Mouse (Mus musculus) MEL (cell line): ENCODE measurements around the gene Arih2. TPM values are rescaled to one million over a fixed set of nuclear protein-coding genes. Genes with fewer than 3 reads are reported as not detected.

Source experiments
- DNase-seq: peaks from one replicate; pipeline ENCODE4 v3.0.0; 2011; ENCODE audit warnings: low read depth, low spot score
- H3K27ac ChIP-seq: 2 replicates; pipeline ENCODE4 v1.5.1; 2012; ENCODE audit warnings: low read depth, mild to moderate bottlenecking, control low read depth, low read length, moderate library complexity; ENCODE audit not compliant: control insufficient read depth
- H3K27me3 ChIP-seq, 2 experiments: fragments of 150-350 bp in 1 of 2; sonication (generic) in 1 of 2; 2 replicates each; pipeline ENCODE4 v1.6.1; 2012; ENCODE audit warnings: low read length in 2 of 2, mild to moderate bottlenecking in 2 of 2, improper control_type of control experiment in 1 of 2, moderate library complexity in 1 of 2; ENCODE audit not compliant: insufficient read depth in 2 of 2, control insufficient read depth in 1 of 2
- H3K36me3 ChIP-seq, 2 experiments: 2 replicates each; pipeline ENCODE4 v1.6.1; 2012 to 2014; ENCODE audit warnings: low read length in 2 of 2, improper control_type of control experiment in 1 of 2, inconsistent platforms in 1 of 2, mild to moderate bottlenecking in 1 of 2; ENCODE audit not compliant: insufficient read depth in 2 of 2, control insufficient read depth in 1 of 2
- H3K4me1 ChIP-seq, 2 experiments: fragments of 150-350 bp in 1 of 2; sonication (generic) in 1 of 2; 2 replicates each; pipeline ENCODE4 v1.6.1; 2012; ENCODE audit warnings: low read length in 2 of 2, improper control_type of control experiment in 1 of 2, mild to moderate bottlenecking in 1 of 2; ENCODE audit not compliant: insufficient read depth in 2 of 2, control insufficient read depth in 1 of 2
- H3K4me3 ChIP-seq, 2 experiments: fragments of 150-350 bp in 1 of 2; sonication (generic) in 1 of 2; 2 replicates each; pipeline ENCODE4 v1.5.1; 2012; ENCODE audit warnings: low read depth in 2 of 2, low read length in 2 of 2, mild to moderate bottlenecking in 2 of 2, moderate library complexity in 2 of 2, control low read depth in 1 of 2, improper control_type of control experiment in 1 of 2; ENCODE audit not compliant: control insufficient read depth in 1 of 2, insufficient read depth in 1 of 2
- H3K79me2 ChIP-seq: 2 replicates; pipeline ENCODE4 v1.6.1; 2012; ENCODE audit warnings: mild to moderate bottlenecking, low read length, moderate library complexity; ENCODE audit not compliant: control insufficient read depth, poor library complexity, insufficient read depth
- H3K9ac ChIP-seq: 2 replicates; pipeline ENCODE4 v1.6.1; 2012; ENCODE audit warnings: low read depth, mild to moderate bottlenecking, control low read depth, low read length, moderate library complexity; ENCODE audit not compliant: control insufficient read depth, poor library complexity, severe bottlenecking
- H3K9me3 ChIP-seq: fragments of 150-350 bp; sonication (generic); replicated peaks from 2 replicates; pipeline ENCODE4 v1.6.1; 2012; ENCODE audit warnings: mild to moderate bottlenecking, low read length, improper control_type of control experiment, moderate library complexity; ENCODE audit not compliant: insufficient read depth
- BHLHE40 ChIP-seq: IDR thresholded peaks from 2 replicates; pipeline ENCODE4 v1.6.1; 2012; ENCODE audit warnings: low read depth, mild to moderate bottlenecking, inconsistent platforms, low read length, improper control_type of control experiment, borderline replicate concordance
- CHD1 ChIP-seq: IDR thresholded peaks from 2 replicates; pipeline ENCODE4 v1.6.1; 2012; ENCODE audit warnings: low read depth, mild to moderate bottlenecking, inconsistent platforms, low read length, improper control_type of control experiment
- CHD2 ChIP-seq: IDR thresholded peaks from 2 replicates; pipeline ENCODE4 v1.6.1; 2011; ENCODE audit warnings: low read length, improper control_type of control experiment
- E2F4 ChIP-seq: IDR thresholded peaks from 2 replicates; pipeline ENCODE4 v1.6.1; 2011; ENCODE audit warnings: low read depth, low read length, improper control_type of control experiment, borderline replicate concordance
- ELF1 ChIP-seq: IDR thresholded peaks from 2 replicates; pipeline ENCODE4 v1.6.1; 2014; ENCODE audit warnings: low read depth, mild to moderate bottlenecking, inconsistent platforms, low read length, improper control_type of control experiment, moderate library complexity
- EP300 ChIP-seq, 2 experiments: IDR thresholded peaks; 2 replicates each; pipeline ENCODE4 v1.6.1; 2011; ENCODE audit warnings: improper control_type of control experiment in 2 of 2, low read length in 2 of 2, low read depth in 1 of 2, mild to moderate bottlenecking in 1 of 2
- ETS1 ChIP-seq: IDR thresholded peaks from 2 replicates; pipeline ENCODE4 v1.6.1; 2012; ENCODE audit warnings: low read depth, mild to moderate bottlenecking, inconsistent platforms, low read length, improper control_type of control experiment, moderate library complexity
- GATA1 ChIP-seq: IDR thresholded peaks from 2 replicates; pipeline ENCODE4 v1.6.1; 2011; ENCODE audit warnings: low read depth, low read length, improper control_type of control experiment
- KAT2A ChIP-seq: conservative IDR thresholded peaks from 2 replicates; pipeline ENCODE4 v1.6.1; 2012; ENCODE audit warnings: low read depth, low read length, improper control_type of control experiment, inconsistent platforms
- MAFK ChIP-seq: IDR thresholded peaks from 2 replicates; pipeline ENCODE4 v1.6.1; 2011; ENCODE audit warnings: low read depth, mild to moderate bottlenecking, low read length, improper control_type of control experiment, borderline replicate concordance
- MAZ ChIP-seq: IDR thresholded peaks from 2 replicates; pipeline ENCODE4 v1.6.1; 2012; ENCODE audit warnings: low read depth, mild to moderate bottlenecking, inconsistent platforms, low read length, improper control_type of control experiment
- MEF2A ChIP-seq: IDR thresholded peaks from 2 replicates; pipeline ENCODE4 v1.6.1; 2014; ENCODE audit warnings: low read depth, mild to moderate bottlenecking, inconsistent platforms, low read length, improper control_type of control experiment; ENCODE audit not compliant: poor library complexity, insufficient replicate concordance, severe bottlenecking; ENCODE audit errors: extremely low read depth
- MYB ChIP-seq: IDR thresholded peaks from 2 replicates; pipeline ENCODE4 v1.6.1; 2011; ENCODE audit warnings: mild to moderate bottlenecking, low read depth, low read length, improper control_type of control experiment
- MYC ChIP-seq: IDR thresholded peaks from 2 replicates; pipeline ENCODE4 v1.6.1; 2011; ENCODE audit warnings: low read depth, mild to moderate bottlenecking, low read length, improper control_type of control experiment, moderate library complexity
- NELFE ChIP-seq: IDR thresholded peaks from 2 replicates; pipeline ENCODE4 v1.6.1; 2011; ENCODE audit warnings: low read depth, low read length, improper control_type of control experiment
- NRF1 ChIP-seq: IDR thresholded peaks from 2 replicates; pipeline ENCODE4 v1.6.1; 2014; ENCODE audit warnings: low read depth, mild to moderate bottlenecking, inconsistent platforms, low read length, improper control_type of control experiment, moderate library complexity; ENCODE audit not compliant: poor library complexity, insufficient read depth, severe bottlenecking
- POLR2A ChIP-seq, 2 experiments: IDR thresholded peaks; 2 replicates each; pipeline ENCODE4 v1.6.1; 2011 to 2012; ENCODE audit warnings: low read length in 2 of 2, mild to moderate bottlenecking in 2 of 2, control low read depth in 1 of 2, improper control_type of control experiment in 1 of 2, low read depth in 1 of 2, moderate library complexity in 1 of 2; ENCODE audit not compliant: control insufficient read depth in 1 of 2, insufficient read depth in 1 of 2, poor library complexity in 1 of 2
- RCOR1 ChIP-seq: IDR thresholded peaks from 2 replicates; pipeline ENCODE4 v1.6.1; 2012; ENCODE audit warnings: low read depth, mild to moderate bottlenecking, inconsistent platforms, low read length, improper control_type of control experiment
- SMC3 ChIP-seq: IDR thresholded peaks from 2 replicates; pipeline ENCODE4 v1.6.1; 2011; ENCODE audit warnings: low read depth, low read length, improper control_type of control experiment
- TBP ChIP-seq: IDR thresholded peaks from 2 replicates; pipeline ENCODE4 v1.8.0; 2011; ENCODE audit warnings: low read depth, low read length, improper control_type of control experiment
- TCF12 ChIP-seq: IDR thresholded peaks from 2 replicates; pipeline ENCODE4 v1.6.1; 2014; ENCODE audit warnings: low read depth, mild to moderate bottlenecking, inconsistent platforms, low read length, improper control_type of control experiment, moderate library complexity
- UBTF ChIP-seq: IDR thresholded peaks from 2 replicates; pipeline ENCODE4 v1.6.1; 2012; ENCODE audit warnings: low read depth, mild to moderate bottlenecking, inconsistent platforms, low read length, improper control_type of control experiment, moderate library complexity, borderline replicate concordance; ENCODE audit not compliant: insufficient read depth
- USF1 ChIP-seq: IDR thresholded peaks from 2 replicates; pipeline ENCODE4 v1.6.1; 2014; ENCODE audit warnings: low read depth, mild to moderate bottlenecking, inconsistent platforms, low read length, improper control_type of control experiment, moderate library complexity
- USF2 ChIP-seq, 2 experiments: IDR thresholded peaks; 2 replicates each; pipeline ENCODE4 v1.6.1; 2011 to 2012; ENCODE audit warnings: improper control_type of control experiment in 2 of 2, low read length in 2 of 2, borderline replicate concordance in 1 of 2, inconsistent platforms in 1 of 2, low read depth in 1 of 2, mild to moderate bottlenecking in 1 of 2; ENCODE audit not compliant: insufficient read depth in 1 of 2
- ZC3H11A ChIP-seq: IDR thresholded peaks from 2 replicates; pipeline ENCODE4 v1.6.1; 2012; ENCODE audit warnings: low read depth, mild to moderate bottlenecking, inconsistent platforms, low read length, improper control_type of control experiment
- ZKSCAN1 ChIP-seq: IDR thresholded peaks from 2 replicates; pipeline ENCODE4 v1.6.1; 2012; ENCODE audit warnings: low read depth, mild to moderate bottlenecking, inconsistent platforms, low read length, improper control_type of control experiment, moderate library complexity
- ZMIZ1 ChIP-seq: IDR thresholded peaks from 2 replicates; pipeline ENCODE4 v1.6.1; 2012; ENCODE audit warnings: low read depth, mild to moderate bottlenecking, inconsistent platforms, low read length, improper control_type of control experiment, moderate library complexity
- ZNF384 ChIP-seq: IDR thresholded peaks from 2 replicates; pipeline ENCODE4 v1.6.1; 2012; ENCODE audit warnings: low read depth, mild to moderate bottlenecking, inconsistent platforms, low read length, improper control_type of control experiment
- polyA plus RNA-seq, 2 experiments: library from polyadenylated mRNA; stranded (reverse) in 1 of 2; unstranded in 1 of 2; fragments of >175 nt in 1 of 2; fragments of >200 nt in 1 of 2; gene quantifications; 2 replicates each; pipeline versions ENCODE4 v1.2.1 to v1.2.4; 2012; ENCODE audit warnings: low replicate concordance in 2 of 2, low read depth in 1 of 2; ENCODE audit not compliant: insufficient read length in 2 of 2, insufficient read depth in 1 of 2, missing spikeins in 1 of 2
- total RNA-seq: library from RNA; depleted of rRNA; stranded (reverse); fragments of 300-350 nt; gene quantifications from 2 replicates; pipeline ENCODE4 v1.2.3, GENCODE M21; 2012

Gene Arih2
- total and polyA plus RNA-seq, 3 experiments = 59.6 to 66.5 TPM; not detected in 1

DNA sequence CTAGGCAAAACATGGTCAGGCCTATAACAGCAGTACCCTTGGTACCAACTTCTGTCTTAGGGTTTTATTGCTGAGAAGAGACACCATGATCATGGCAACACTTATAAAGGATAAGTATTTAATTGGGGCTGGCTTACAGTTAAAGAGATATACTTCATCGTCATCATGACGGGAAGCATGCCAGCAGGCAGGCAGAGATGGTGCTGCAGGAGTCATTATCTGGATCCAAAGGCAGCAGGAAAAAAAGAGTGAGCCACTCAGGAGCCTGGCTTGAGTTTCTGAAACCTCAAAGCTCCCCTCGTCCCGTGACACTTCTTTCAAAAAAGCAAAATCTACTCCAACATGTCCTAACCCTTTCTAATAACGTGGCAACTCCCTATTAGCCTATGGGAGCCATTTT lies 16.8 kb downstream of the Arih2 start:
- H3K4me3 ChIP-seq = peak overlapping the region in 1 of 2 experiments; percentile 21; a peak in 2 of 4 replicates
- no peaks in the 10 kb centered on the region for H3K9me3 ChIP-seq
- DNase-seq = peak; percentile 80
- H3K27me3 ChIP-seq = no peaks in the 10 kb centered on the region
- H3K36me3 ChIP-seq = peaks cover 33 to 60% of the 10 kb centered on the region in 2 experiments
- H3K27ac ChIP-seq = peak overlapping the region; percentile 66
- peaks cover 26% of the 10 kb centered on the region for H3K79me2 ChIP-seq
- TF ChIP-seq EP300 (IDR thresholded peaks at IDR 0.05; ENCODE audit: low read depth in 1 of 2, low read length in 2 of 2) (peak in 1 of 2 experiments; percentile 16; a peak in 1 of 4 replicates), ZC3H11A (no peak), TCF12 (0 out of 2 replicates have a peak, but pooled peaks have one; percentile 20), NELFE (peak; percentile 22; the same call in 1 of the 2 replicates), ZNF384 (0 out of 2 replicates have a peak, but pooled peaks have one; percentile 28), MAFK (no peak), ZKSCAN1 (no peak), UBTF (no peak), MYB (no peak), USF2 (IDR thresholded peaks at IDR 0.05; ENCODE audit: borderline replicate concordance in 1 of 2, insufficient read depth in 1 of 2, low read depth in 1 of 2, low read length in 2 of 2) (no peak), GATA1 (peak; percentile 34; the same call in 1 of the 2 replicates), ZMIZ1 (no peak), ETS1 (peak; percentile 65)
- H3K9ac ChIP-seq = peak overlapping the region; percentile 8; the same call in 1 of the 2 replicates
- H3K4me1 ChIP-seq = peaks cover 25 to 51% of the 10 kb centered on the region in 2 experiments

DNA sequence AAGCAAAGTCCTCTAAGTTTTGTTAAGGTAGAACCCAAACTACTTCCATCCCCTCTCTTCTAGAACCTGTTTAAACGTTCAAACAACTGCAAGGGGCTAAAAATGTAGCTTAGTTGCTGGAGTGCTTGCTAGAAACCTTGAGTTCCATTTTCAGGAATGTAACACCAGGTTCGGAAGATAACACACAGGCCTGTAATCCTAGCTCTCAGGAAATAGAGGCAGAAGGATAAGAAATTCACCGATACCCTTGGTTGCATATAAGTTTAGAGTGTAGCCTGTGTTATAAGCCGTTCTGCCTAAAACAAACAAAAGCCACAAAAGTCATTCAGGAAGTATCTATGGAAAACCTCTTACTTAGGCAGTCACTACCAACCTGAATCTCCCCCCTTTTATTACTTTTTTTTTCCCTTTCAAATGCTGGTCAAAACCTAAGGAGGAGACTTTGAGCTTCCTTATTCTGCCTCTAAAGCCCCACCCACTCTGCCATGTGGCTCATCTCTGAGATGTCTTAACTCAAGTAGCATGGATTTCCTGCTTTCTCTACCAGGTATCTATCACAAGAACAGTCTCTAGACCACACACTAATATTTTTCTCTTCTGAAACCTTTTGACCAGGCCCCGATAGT lies 17.4 kb downstream of the Arih2 start:
- Histone ChIP-seq H3K27me3 (no peaks in the 10 kb centered on the region), H3K4me1 (peaks cover 25 to 51% of the 10 kb centered on the region in 2 experiments), H3K4me3 (peak overlapping the region in 1 of 2 experiments; percentile 43; a peak in 2 of 4 replicates), H3K36me3 (peaks cover 33 to 56% of the 10 kb centered on the region in 2 experiments), H3K79me2 (peaks cover 26% of the 10 kb centered on the region), H3K9ac (peak overlapping the region; percentile 48), H3K9me3 (no peaks in the 10 kb centered on the region), H3K27ac (peak overlapping the region; percentile 66)
- DNase-seq = peak; percentile 87
- TF ChIP-seq MAFK = no peak
- TF ChIP-seq POLR2A (IDR thresholded peaks at IDR 0.05; ENCODE audit: control insufficient read depth in 1 of 2, insufficient read depth in 1 of 2, low read depth in 1 of 2, low read length in 2 of 2, poor library complexity in 1 of 2) = no peak
- no peak for TF ChIP-seq KAT2A
- 0 out of 4 replicates have a peak, but pooled peaks of 1 of the 2 experiments have one; percentile 4 for TF ChIP-seq USF2 (IDR thresholded peaks at IDR 0.05; ENCODE audit: borderline replicate concordance in 1 of 2, insufficient read depth in 1 of 2, low read depth in 1 of 2, low read length in 2 of 2)
- TF ChIP-seq CHD1 = 0 out of 2 replicates have a peak, but pooled peaks have one; percentile 70
- 0 out of 2 replicates have a peak, but pooled peaks have one; percentile 40 for TF ChIP-seq ZMIZ1
- no peak for TF ChIP-seq E2F4
- peak; percentile 55; the same call in 1 of the 2 replicates for TF ChIP-seq ELF1
- peak; percentile 45; the same call in 1 of the 2 replicates for TF ChIP-seq TCF12
- no peak for TF ChIP-seq ZKSCAN1
- no peak for TF ChIP-seq ZC3H11A
- no peak for TF ChIP-seq TBP
- TF ChIP-seq USF1 = peak; percentile 49; the same call in 1 of the 2 replicates
- TF ChIP-seq MYC = peak; percentile 96
- TF ChIP-seq MEF2A = no peak
- TF ChIP-seq RCOR1 = no peak; the same call in 1 of the 2 replicates
- TF ChIP-seq CHD2 = no peak
- TF ChIP-seq MAZ = no peak
- no peak for TF ChIP-seq SMC3
- TF ChIP-seq NRF1 = no peak
- no peak for TF ChIP-seq BHLHE40
